Mouse (Mus musculus) lung, postnatal 10 days (tissue): ENCODE measurements around the gene Corin.

Source experiments
- DNase-seq: peaks from one replicate; pipeline ENCODE4 v3.0.0; 2021

Gene Corin

DNA sequence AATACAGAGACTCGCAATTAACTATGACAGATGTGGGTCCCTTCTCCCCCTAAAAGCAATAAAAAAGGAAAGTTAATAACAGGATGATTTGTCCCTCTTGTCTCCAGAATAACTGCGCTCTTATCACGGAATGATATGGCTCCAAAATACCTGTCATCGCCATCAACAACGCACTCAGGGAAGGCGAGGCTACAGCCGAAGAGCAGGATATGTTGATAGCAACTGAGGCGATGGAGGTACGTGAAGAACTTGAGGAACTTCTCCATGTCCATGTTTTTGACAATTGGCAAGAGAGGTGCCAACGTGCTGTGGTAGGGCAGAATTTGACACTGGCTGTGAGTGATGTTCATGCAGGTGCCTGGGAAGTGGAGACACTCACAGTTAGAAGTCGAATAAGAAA is 69.2 kb downstream of the Corin start:
- DNase-seq: no peak

- no peak for DNase-seq
Observed at GRCm38 (mm10) chr5:72431856-72432255, 72.4 kb downstream of the Corin start.

GRCm38 (mm10) chr5:72427556-72427955 is 76.7 kb downstream of the Corin start:
- DNase-seq: no peak

DNA sequence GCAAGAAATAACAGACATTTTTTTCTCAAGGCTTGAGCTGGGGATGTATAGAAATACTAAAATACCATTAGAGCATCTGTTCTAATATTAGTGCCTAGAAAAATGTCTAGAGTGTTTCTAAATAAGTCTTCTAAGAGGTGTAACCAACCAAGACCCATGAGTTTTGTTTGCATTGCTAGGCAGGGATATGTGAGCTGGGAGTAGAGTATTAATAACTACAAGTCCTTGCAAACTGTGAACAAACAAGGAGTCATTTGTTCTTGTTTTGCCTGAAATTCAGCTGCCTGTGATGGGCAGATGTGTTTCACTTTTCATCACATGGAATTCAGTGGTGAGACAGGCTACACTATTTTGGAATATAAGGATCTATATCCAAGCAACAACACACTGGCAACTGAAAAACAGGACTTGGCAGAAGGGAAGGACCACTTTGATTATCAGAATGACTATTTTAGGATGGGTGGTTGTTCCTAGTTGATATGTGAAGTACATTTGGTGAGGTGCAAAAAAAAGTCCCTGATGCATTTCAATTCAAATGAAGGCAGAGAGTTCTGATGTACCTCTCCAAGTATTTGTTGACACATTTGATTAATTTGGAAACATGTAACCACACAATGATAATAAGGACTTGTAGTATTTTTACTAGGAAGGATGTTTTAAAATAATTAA is 78.8 kb downstream of the Corin start:
- DNase-seq: no peak

DNA sequence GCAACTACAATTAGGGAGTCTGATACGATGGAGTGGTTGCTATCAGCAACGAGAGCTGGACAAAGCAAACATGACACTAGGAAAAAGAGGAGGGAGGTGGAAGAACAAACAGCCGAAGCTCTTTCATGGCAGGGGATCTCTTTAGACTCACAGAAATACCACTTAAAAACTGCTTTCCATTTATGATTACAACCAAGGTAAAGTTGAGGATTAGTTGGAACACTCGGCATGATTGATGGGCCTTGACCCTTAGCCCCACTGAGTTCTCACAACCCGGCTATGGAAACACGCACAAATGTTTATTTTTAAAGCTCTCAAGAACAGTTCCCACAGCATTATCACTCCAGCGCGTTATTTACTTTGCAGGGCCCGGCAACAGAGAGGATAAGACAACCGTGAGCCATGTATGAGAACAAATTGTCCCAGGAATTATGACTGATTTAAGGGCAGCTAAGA is 92.4 kb downstream of the Corin start:
- peak; percentile 11 for DNase-seq

- DNase-seq: no peak
Observed at GRCm38 (mm10) chr5:72410841-72411240, 93.4 kb downstream of the Corin start.

DNA sequence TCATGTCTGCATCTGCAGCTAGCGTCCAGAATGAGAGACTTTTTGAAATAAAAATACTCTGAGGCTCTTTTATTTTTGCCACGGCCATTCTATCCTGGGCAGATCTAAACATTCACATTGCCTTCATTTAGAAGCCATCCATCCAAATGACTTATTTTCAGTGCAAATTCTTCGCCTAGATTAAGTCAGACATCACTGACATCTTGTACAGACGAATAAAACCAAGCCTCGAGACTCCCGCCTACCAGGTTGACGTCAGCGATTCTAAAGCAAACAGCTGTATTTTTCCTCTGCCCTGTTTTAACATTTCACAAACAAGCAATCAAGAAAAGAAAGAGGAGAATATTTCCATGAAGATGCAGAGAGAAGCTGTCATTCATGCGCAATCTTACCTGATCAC is 100.9 kb downstream of the Corin start:
- DNase-seq: no peak

DNA sequence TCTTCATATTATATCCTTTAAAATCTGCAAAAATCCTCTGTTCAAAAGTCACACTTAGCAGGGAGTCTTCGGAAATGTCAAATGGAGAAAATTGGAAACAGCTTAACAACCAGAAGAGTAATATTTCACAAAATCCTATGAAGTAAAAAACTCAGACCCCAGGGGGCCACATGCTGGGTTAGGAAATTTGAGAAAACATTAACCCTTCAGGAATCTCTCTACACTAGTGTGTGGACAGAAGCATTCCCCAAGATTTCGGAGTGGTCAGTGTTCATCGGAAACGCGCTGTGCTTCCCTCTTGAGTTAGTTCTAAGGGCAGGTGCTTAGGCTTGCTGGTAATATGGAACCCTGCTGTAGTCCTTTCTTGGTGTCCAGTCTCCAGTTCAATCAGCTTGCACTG is 101.4 kb downstream of the Corin start:
- no peak for DNase-seq

DNA sequence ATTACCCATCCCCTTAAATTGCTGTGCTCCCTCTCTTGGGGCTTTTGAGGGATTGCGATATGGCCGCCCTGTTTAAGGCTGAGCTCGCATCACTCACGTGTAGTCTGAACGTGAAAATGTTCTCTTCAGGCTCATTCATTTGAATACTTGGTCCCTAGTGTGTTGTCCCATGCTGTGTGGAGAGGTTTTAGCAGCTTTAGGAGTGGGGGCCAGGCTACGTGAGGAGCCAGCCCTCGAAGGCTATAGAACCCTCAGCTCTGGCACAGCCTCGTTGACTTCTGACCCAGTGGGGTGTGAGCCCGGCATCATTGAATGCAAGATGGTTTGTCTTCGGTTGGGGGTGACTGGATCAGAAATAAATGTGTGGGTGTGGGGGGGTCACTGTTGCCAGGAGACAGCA is 102.5 kb downstream of the Corin start:
- no peak for DNase-seq

DNA sequence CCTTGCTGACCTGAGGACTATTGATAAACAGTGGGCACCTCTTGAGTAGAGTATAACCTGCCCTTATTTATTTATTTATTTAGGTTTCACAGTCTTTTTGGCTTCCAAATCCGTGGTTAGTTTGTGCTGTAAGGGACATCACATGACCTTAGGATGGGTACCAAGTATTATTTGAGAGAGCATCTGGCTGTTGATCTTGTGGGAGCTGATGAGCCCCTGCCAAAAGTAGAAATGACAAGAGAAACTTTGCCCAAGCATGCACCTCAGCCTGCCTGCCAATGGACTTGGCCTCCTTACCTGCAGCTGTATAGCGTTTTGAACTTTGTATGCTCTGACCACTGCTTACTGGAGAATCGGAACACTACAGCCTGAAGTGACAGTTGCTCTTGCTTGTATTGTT is 103.0 kb downstream of the Corin start:
- DNase-seq: no peak

DNA sequence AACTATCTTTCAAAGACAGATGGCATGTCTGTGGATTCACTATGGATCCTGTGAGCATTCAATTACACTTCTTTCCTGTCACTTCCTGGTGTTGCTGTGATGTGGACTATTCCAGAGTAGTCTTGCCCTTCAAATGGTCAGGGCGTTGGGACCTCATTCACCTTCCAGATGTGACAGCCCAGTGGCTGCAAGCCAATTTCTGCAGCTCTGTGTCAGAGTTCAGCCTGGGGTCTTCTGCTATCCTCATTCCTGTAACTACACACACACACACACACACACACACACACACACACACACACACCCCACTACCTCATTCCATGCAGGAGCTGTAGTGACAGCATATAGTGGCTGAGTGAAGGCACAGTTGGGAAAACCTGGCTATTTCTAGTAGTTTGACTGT is 122.1 kb downstream of the Corin start:
- DNase-seq: no peak

- no peak for DNase-seq
Observed at GRCm38 (mm10) chr5:72380616-72381015, 123.7 kb downstream of the Corin start.

DNA sequence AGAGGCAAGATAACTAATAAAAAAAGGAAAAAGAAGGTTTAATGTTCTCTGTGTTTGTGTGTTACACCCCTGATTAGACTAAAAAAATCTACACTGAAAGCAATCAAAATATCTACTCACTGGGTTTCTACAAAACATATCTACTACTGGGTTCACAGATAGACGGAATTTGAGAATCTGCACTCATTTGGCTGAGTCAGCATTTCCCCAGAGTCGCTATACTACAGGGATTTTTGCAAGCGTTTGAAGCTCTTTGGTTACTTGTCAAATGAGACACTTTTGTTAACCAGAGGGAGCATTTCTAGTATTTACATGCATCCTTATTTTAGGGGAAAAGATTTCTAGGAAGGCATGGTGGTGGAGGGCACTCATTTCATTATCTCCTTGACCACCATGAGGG is 136.3 kb downstream of the Corin start:
- DNase-seq: no peak

- no peak for DNase-seq
Observed at GRCm38 (mm10) chr5:72365801-72366200, 138.5 kb downstream of the Corin start.

GRCm38 (mm10) chr5:72363838-72364237 is 140.4 kb downstream of the Corin start:
- no peak for DNase-seq

DNA sequence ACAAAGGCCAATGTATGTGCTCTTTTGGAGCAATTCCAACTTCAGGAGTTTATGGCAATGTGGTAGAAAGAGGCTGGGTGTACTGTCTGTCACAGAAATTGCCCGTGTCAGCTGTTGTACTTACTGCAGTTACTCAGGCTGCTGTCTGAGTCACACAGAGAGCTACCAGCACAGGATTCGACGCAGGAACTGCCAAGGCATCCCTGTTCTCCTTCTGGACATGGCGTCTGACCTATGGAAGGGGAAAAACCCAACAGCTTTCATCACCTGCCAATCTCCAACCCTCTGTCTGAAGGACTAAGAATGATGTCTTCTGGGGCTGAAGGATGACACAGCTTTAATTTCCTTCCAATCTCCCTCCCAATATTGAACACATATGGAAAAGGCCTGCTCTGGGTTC is 150.5 kb downstream of the Corin start:
- DNase-seq: no peak

GRCm38 (mm10) chr5:72350081-72350758 is 154.1 kb downstream of the Corin start:
- DNase-seq: peak; percentile 54

DNA sequence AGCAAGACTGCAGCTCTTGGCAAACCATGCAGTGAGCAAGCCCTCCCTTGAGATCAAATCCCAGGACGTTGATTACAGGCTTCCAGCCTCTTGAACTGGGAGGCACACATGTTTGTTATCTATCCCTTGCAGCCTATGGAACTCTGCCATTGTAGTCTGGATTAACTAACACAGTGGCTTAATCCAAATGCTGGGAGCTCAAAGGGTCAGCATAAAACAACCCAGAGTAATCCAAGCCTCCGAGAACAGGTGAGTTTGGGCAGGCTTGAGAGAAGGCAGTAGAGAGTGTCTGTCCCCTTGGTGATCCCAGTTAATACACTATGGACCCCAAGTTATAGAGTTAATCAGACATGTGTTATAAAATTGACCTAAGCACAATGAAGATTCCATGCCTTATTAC is 155.7 kb downstream of the Corin start:
- no peak for DNase-seq

DNA sequence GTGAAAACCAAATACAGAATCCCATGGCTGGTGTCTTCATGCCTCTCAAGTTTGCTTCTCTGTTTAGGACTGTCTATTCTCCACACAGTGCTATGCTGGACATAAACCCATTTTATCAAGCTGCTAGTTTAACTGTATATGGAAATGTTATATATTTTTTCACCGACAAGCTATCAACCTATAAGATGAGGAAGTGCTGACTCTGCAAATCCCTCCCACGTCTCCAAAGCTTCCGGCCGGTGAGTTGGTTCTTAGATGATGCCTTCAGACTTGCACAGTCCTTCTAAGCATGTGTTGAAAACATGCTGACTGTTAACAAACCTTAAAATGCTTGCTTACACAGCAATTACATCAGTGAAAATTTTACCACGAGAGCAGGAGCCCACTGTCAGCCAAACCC is 168.4 kb downstream of the Corin start:
- no peak for DNase-seq

DNA sequence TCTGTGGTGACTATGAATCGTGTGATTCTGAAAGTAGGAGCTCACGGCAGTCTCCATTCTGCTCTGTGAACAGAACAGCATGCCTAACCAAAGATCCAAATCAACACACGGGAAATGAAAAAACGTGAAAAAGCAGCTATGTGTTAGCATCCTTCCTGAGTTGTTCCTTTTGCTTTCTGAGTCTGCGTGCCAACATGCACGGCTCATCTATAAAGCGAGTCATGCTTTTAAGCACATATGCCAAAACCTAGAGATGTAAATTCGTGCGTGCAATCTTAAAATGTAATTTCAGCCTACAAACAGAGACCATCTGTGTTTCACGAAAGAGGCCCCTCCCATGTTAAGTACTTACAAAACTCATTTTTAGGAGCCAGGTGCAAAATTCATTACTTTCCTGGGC is 171.4 kb downstream of the Corin start:
- no peak for DNase-seq

DNA sequence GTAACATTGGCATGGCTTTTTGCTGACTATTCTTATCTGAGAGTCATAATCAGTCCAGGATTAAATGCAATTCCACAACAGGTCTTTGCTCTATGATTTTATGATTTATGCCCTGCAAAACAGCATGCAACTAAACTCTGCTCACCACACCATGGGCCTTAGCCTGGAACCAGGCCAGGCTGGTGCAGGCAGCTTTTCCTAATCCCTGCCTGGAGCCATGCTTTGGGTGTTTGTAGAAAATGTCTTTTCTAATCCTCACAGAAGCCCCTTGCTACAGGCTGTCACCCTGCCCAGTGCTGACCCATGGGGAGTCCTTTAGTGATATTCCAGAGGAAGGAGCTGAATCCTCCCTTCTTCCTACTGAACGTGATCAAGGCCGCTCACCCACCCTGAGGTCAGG is 173.1 kb downstream of the Corin start:
- no peak for DNase-seq

DNA sequence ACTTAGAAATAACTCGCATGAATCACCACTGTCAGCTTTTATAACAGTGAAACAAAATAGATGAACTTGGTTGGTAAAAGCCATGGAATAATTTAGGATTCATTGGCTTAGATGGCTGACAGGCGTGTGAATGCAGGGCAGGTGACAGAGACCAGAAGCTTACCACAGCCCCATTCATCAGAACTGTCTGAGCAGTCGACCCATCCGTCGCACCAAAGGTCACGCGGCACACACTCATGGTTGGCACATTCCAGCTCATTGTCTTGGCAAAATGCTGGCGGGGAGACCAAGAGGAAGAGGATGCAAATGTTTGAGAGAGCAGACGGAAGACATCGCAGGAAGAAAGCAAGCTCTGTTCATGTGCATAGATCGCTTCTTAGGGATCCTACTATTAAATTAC is 173.6 kb downstream of the Corin start:
- DNase-seq: peak; percentile 3

- no peak for DNase-seq
Observed at GRCm38 (mm10) chr5:72329453-72329852, 174.8 kb downstream of the Corin start.

DNA sequence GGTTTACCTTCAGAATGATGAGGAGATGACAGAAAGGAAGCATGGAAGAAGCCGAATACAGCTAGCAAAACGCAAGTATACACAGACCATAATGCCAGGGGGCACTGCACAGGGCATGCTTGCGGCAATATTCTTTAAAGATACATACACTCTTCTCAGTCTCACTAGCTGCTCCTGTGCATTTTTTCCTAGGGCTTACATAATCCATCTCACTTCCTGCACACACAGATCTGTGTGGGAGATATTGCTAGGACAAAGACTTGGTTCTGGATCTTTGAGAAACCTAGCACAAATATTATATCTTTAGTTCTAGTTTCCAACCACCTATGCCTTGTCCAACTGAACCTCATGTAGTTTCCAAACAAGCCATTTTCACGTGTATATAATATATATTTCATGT is 189.0 kb downstream of the Corin start:
- DNase-seq: no peak
